In the genomic region with DNA sequence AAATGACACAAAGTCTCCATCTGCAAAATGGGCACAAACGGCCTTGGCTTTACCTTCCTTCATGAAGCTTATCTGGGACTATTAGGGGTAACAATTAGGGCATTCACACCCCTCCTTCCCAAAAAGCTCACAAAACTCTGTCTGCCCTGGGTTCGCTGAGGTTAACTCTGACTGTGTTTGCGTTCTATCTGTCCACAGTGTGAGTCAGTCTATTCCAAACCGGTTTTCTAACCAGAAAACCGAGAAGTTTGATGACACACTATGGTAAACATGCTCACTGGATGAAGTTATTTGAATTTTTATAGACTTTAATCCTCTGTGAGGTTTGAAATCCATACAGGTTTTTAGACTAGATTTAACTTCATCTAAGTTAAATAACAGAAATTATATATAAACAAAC, we compare ENCODE assay signal across 25 mouse cellular contexts.
DNase-seq lines count a peak whose midpoint lies in the region; ATAC-seq and TF ChIP-seq lines count a peak whose summit lies in the region.
"Had no signal": no experiment of that assay in that cellular context is flagged by ENCODE, and none has a peak within 500 bp of the region (broad histone marks: within the 10 kb centered on the region; RNA-seq: fewer than 3 reads in every experiment).

No protein-coding gene starts in this region.

- WGBS in intestine, embryonic 14.5 days: 71% methylated on average over 5 of the region's 5 CpGs
- WGBS in intestine, postnatal 0 days: 54% methylated on average over 5 of the region's 5 CpGs
- WGBS in stomach, embryonic 14.5 days: 56% methylated on average over 5 of the region's 5 CpGs
- 39% methylated on average over 5 of the region's 5 CpGs for WGBS in stomach, postnatal 0 days
- 86% methylated on average over 5 of the region's 5 CpGs for WGBS in kidney, adult 2 months

- peaks cover 3% of the 10 kb centered on the region; the same call in 1 of the 2 replicates for H3K4me1 ChIP-seq in intestine, embryonic 14.5 days (replicated peaks; ENCODE audit: control insufficient read depth, insufficient read depth, low read length)
- no peaks in the 10 kb centered on the region for H3K4me1 ChIP-seq in intestine, postnatal 0 days (replicated peaks; ENCODE audit: control insufficient read depth, insufficient read depth, low read length)
- peaks cover 12% of the 10 kb centered on the region; the same call in 1 of the 2 replicates for H3K4me1 ChIP-seq in stomach, embryonic 14.5 days (ENCODE audit: control insufficient read depth, insufficient read depth, low read length)
- no peaks in the 10 kb centered on the region; the same call in 1 of the 2 replicates for H3K4me1 ChIP-seq in stomach, postnatal 0 days (replicated peaks; ENCODE audit: control insufficient read depth, insufficient read depth)
- H3K4me1 ChIP-seq in kidney, adult 2 months (ENCODE audit: control insufficient read depth, insufficient read depth, low read length): no peaks in the 10 kb centered on the region

- TF ChIP-seq CTCF in intestine, postnatal 0 days (IDR thresholded peaks at IDR 0.05; ENCODE audit: low read depth): no peak
- TF ChIP-seq CTCF in stomach, postnatal 0 days (IDR thresholded peaks at IDR 0.05; ENCODE audit: low read depth): no peak
- no peak for TF ChIP-seq CTCF in kidney, adult 2 months (conservative IDR thresholded peaks at IDR 0.05; ENCODE audit: insufficient read depth, insufficient read length, low read depth, low read length)

- no peak overlapping the region for H3K27ac ChIP-seq in intestine, embryonic 14.5 days (ENCODE audit: low read depth)
- no peak overlapping the region for H3K27ac ChIP-seq in intestine, postnatal 0 days (ENCODE audit: low read depth, low read length)
- no peak overlapping the region for H3K27ac ChIP-seq in stomach, embryonic 14.5 days (ENCODE audit: low read length)
- H3K27ac ChIP-seq in stomach, postnatal 0 days (replicated peaks): no peak overlapping the region
- H3K27ac ChIP-seq in kidney, adult 2 months (ENCODE audit: insufficient read depth, low read depth, low read length): no peak overlapping the region
- H3K27ac ChIP-seq: heart, embryonic 15.5 days; hindbrain, embryonic 14.5 days; hindbrain, postnatal 0 days had no signal

- no peaks in the 10 kb centered on the region for H3K9me3 ChIP-seq in intestine, embryonic 14.5 days (ENCODE audit: control insufficient read depth, low read length)
- no peaks in the 10 kb centered on the region for H3K9me3 ChIP-seq in intestine, postnatal 0 days (ENCODE audit: control insufficient read depth)
- no peaks in the 10 kb centered on the region for H3K9me3 ChIP-seq in stomach, embryonic 14.5 days (ENCODE audit: control insufficient read depth, low read depth, low read length)
- no peaks in the 10 kb centered on the region for H3K9me3 ChIP-seq in stomach, postnatal 0 days (ENCODE audit: control insufficient read depth, low read length)
- H3K9me3 ChIP-seq: heart, embryonic 12.5 days; heart, embryonic 15.5 days had no signal

- no peak overlapping the region for H3K4me2 ChIP-seq in intestine, embryonic 14.5 days (ENCODE audit: low read length)
- no peak overlapping the region for H3K4me2 ChIP-seq in intestine, postnatal 0 days (replicated peaks; ENCODE audit: low read depth)
- no peak overlapping the region for H3K4me2 ChIP-seq in stomach, embryonic 14.5 days (replicated peaks; ENCODE audit: low read depth, low read length)
- no peak overlapping the region for H3K4me2 ChIP-seq in stomach, postnatal 0 days (replicated peaks; ENCODE audit: low read depth)
- H3K4me2 ChIP-seq: heart, embryonic 12.5 days; heart, embryonic 15.5 days; hindbrain, embryonic 14.5 days had no signal

- TF ChIP-seq EP300 in stomach, postnatal 0 days (optimal IDR thresholded peaks at IDR 0.05): no peak

- DNase-seq in intestine, embryonic 14.5 days (ENCODE audit: low spot score): peak; percentile 42
- peak; percentile 16 for DNase-seq in urinary bladder, postnatal 14 days (ENCODE audit: low spot score)
- DNase-seq in urinary bladder, postnatal 4 days (ENCODE audit: low spot score in 2 of 2): no peak
- peak; percentile 54 for DNase-seq in stomach, postnatal 0 days (ENCODE audit: low spot score)
- DNase-seq in kidney, adult 2 months: no peak
- DNase-seq in retina, postnatal 1 day: no peak
- DNase-seq: adrenal gland, adult 8-10 months; adrenal gland, postnatal 25 days; B cell, adult 2 months; cerebellum, adult 18-20 months; cerebellum, adult 9-10 months; cerebellum, postnatal 14 days; gastrocnemius, postnatal 25 days; heart, adult 18-20 months; heart, postnatal 10 days; heart, postnatal 4 days had no signal

- H3K4me3 ChIP-seq in intestine, embryonic 14.5 days (ENCODE audit: low read depth, low read length): no peak overlapping the region
- no peak overlapping the region for H3K4me3 ChIP-seq in intestine, postnatal 0 days (ENCODE audit: low read depth, low read length)
- H3K4me3 ChIP-seq in stomach, embryonic 14.5 days (ENCODE audit: low read depth, low read length): no peak overlapping the region
- H3K4me3 ChIP-seq in stomach, postnatal 0 days (ENCODE audit: low read depth, low read length): no peak overlapping the region
- no peak overlapping the region for H3K4me3 ChIP-seq in kidney, adult 2 months (ENCODE audit: insufficient read depth, low read depth, low read length)
- H3K4me3 ChIP-seq: heart, embryonic 12.5 days; heart, embryonic 15.5 days had no signal

- TF ChIP-seq POLR2A in kidney, adult 2 months (IDR thresholded peaks at IDR 0.05; ENCODE audit: low read depth, low read length): no peak

- H3K9ac ChIP-seq in intestine, embryonic 14.5 days (ENCODE audit: low read length): no peak overlapping the region
- no peak overlapping the region for H3K9ac ChIP-seq in intestine, postnatal 0 days (ENCODE audit: low read depth, low read length)
- no peak overlapping the region for H3K9ac ChIP-seq in stomach, embryonic 14.5 days (replicated peaks; ENCODE audit: low read depth, low read length)
- no peak overlapping the region for H3K9ac ChIP-seq in stomach, postnatal 0 days (ENCODE audit: low read length)
- H3K9ac ChIP-seq: heart, embryonic 12.5 days; heart, embryonic 15.5 days; hindbrain, embryonic 14.5 days had no signal

- ATAC-seq in intestine, embryonic 14.5 days (replicated peaks; ENCODE audit: low FRiP score, low TSS enrichment, low read depth): no peak
- ATAC-seq in intestine, postnatal 0 days: no peak
- ATAC-seq in stomach, embryonic 14.5 days (ENCODE audit: insufficient number of reproducible peaks, insufficient read depth, low FRiP score, low read depth): peak; percentile 75
- peak; percentile 93 for ATAC-seq in stomach, postnatal 0 days (ENCODE audit: low FRiP score, low TSS enrichment)
- ATAC-seq: activated CD4-positive, CD25-positive, alpha-beta regulatory T cell, adult 4 months; CD4-positive, CD25-positive, alpha-beta regulatory T cell, adult 4 months; forebrain, embryonic 14.5 days; hindbrain, postnatal 0 days had no signal

- no peaks in the 10 kb centered on the region for H3K36me3 ChIP-seq in intestine, embryonic 14.5 days (ENCODE audit: control insufficient read depth, insufficient read depth, low read length)
- no peaks in the 10 kb centered on the region for H3K36me3 ChIP-seq in intestine, postnatal 0 days (ENCODE audit: control insufficient read depth, insufficient read depth)
- H3K36me3 ChIP-seq in stomach, embryonic 14.5 days (ENCODE audit: control insufficient read depth, insufficient read depth, low read length): no peaks in the 10 kb centered on the region
- no peaks in the 10 kb centered on the region for H3K36me3 ChIP-seq in stomach, postnatal 0 days (ENCODE audit: control insufficient read depth, insufficient read depth, low read length)
- no peaks in the 10 kb centered on the region for H3K36me3 ChIP-seq in kidney, adult 2 months (ENCODE audit: control insufficient read depth, insufficient read depth, low read length)
- H3K36me3 ChIP-seq: heart, embryonic 12.5 days; heart, embryonic 15.5 days had no signal

- no peaks in the 10 kb centered on the region for H3K27me3 ChIP-seq in intestine, embryonic 14.5 days (replicated peaks; ENCODE audit: control insufficient read depth, insufficient read depth, low read length)
- H3K27me3 ChIP-seq in intestine, postnatal 0 days (replicated peaks; ENCODE audit: control insufficient read depth, insufficient read depth, low read length): no peaks in the 10 kb centered on the region
- no peaks in the 10 kb centered on the region for H3K27me3 ChIP-seq in stomach, embryonic 14.5 days (ENCODE audit: control insufficient read depth, insufficient read depth, low read length)
- H3K27me3 ChIP-seq in stomach, postnatal 0 days (ENCODE audit: control insufficient read depth, insufficient read depth, low read length): no peaks in the 10 kb centered on the region
- no peaks in the 10 kb centered on the region for H3K27me3 ChIP-seq in kidney, adult 2 months (replicated peaks; ENCODE audit: control insufficient read depth, insufficient read depth, low read length)
- H3K27me3 ChIP-seq: heart, embryonic 12.5 days; heart, embryonic 15.5 days had no signal

Comparison
In these comparisons a context has a peak if more than half of its experiments do, and no peak if none do; other contexts are left out.
1. DNase-seq: peak in intestine, embryonic 14.5 days (single experiment), urinary bladder, postnatal 14 days (single experiment) and stomach, postnatal 0 days (single experiment); none in urinary bladder, postnatal 4 days (0 of 2), kidney, adult 2 months (single experiment) and retina, postnatal 1 day (single experiment).
2. ATAC-seq: peak in stomach, embryonic 14.5 days (single experiment) and stomach, postnatal 0 days (single experiment); none in intestine, embryonic 14.5 days (single experiment) and intestine, postnatal 0 days (single experiment).